Mouse (Mus musculus) left cerebral cortex, adult 8-10 months (tissue): Measurements from ENCODE around the gene Pus10. TPM values are rescaled to one million over a fixed set of nuclear protein-coding genes. Genes with fewer than 3 reads are reported as not detected.
"Not testable (repeated sequence)": the region's sequence is repeated elsewhere in the genome, so short reads cannot be mapped to it uniquely, and the experiment has no call there.

Experiments
- DNase-seq, 2 experiments: peaks; one replicate each; pipeline ENCODE4 v3.0.0; 2022; ENCODE audit warnings: low spot score in 2 of 2
- total RNA-seq, 4 experiments: library from RNA; stranded (reverse); gene quantifications; 2 replicates each; pipeline ENCODE4 v1.2.4; 2022

The Pus10 gene
- total RNA-seq, 4 experiments from 2014 or later: 12.2 to 18.0 (median 15.9) TPM

DNA sequence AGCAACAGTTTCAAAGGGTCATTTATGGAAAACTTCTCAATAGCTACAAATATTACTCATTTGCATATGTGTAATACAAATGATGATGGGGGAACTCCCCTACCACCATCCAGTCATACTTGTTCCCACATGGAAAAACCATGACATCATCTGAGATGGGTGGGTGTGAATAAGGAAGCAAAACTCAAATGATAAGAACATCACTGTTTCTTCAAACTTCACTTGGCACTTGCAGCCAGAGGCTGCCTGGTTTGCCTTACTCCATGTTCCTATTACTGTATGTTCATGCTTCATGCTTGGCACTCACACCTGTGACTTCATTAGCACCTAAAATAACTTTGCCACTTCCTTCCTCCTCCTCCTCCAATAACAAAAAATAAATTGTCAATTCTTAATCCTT is 88.9 kb downstream of the Pus10 start:
- no peak for DNase-seq

DNA sequence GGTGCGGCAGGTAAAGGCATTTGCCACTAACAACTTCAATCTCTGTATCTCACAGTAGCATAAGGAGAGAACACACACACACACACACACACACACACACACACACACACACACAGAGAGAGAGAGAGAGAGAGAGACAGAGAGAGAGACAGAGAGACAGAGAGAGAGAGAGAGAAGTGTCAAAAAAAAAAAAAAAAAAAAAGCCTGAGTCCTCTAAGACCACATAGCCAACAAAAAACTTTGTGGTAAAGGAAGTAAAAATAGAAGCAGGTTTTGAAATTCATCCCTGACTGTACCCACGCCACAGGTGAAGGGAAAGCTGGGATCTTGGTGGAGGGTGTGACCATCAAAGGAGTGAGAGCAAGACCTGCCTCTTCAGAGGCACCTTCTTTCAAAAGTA is 92.7 kb downstream of the Pus10 start:
- no peak for DNase-seq

DNA sequence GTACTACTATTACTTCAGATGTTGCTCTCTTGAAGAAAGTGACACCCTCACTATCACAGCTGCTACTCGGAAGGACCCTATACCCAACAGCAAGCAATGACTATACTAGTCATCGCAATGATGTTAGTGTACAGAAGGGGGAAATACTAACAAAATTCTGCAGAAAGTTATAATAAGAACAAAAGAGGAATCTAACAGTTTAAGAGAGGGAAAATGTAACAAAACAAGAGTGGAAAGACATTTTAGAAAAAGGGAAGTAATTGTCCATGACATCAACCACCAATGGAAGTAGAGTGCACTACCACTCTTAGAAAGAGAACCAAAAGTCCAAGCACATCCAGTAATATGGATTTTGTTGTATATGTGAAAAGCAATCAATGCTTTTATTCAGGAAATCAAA is 97.2 kb downstream of the Pus10 start:
- no peak for DNase-seq

DNA sequence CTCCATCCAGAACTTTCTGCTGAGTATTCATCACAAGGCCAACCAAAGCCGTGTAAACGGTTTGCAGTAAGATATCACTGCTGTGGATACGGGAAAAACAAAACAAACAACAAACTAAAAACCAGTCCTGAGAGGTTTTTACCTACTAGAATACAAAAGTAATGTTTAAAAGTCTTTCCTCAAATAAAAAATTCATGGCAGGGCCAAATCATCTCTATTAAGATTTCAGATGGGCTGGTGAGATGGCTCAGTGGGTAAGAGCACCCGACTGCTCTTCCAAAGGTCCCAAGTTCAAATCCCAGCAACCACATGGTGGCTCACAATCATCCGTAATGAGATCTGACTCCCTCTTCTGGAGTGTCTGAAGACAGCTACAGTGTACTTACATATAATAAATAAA is 101.9 kb downstream of the Pus10 start:
- not testable (repeated sequence) for DNase-seq

DNA sequence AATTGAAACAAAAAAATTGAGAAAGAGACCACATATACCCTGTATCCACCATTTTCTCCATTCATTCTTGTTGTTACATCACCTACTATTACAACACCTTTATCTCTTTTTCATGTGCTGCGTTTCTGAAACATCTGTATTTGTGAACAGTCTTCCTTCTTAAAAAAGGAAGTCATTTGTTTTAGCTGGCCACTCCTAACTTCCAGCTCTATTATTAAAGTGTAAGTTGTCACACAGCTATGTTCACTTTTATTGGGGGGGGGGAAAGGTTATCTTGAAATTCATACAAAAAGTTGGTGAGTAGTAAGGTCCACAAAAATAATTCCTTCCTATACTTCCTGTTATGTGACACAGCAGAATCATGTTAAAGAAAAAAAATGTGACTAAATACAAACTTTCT is 102.5 kb downstream of the Pus10 start:
- no peak for DNase-seq

DNA sequence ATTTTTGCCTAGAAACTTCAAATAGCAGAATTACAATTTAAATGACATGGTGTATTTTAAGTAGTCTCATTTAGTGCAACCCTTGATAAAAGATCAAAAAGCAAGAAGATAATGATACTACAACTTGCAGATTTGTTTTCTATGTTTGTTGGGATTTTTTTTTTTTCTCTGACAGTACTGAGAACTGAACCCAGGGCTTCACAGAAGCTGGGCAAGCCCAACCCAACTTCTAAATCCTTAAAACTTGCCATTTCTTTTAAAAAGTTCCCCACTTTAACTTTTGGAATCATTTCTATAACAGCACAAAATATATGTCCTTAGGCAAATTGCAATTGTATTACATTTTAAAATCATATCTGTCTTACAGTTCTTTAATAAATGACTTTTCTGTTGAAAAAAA is 103.6 kb downstream of the Pus10 start:
- no peak for DNase-seq

DNA sequence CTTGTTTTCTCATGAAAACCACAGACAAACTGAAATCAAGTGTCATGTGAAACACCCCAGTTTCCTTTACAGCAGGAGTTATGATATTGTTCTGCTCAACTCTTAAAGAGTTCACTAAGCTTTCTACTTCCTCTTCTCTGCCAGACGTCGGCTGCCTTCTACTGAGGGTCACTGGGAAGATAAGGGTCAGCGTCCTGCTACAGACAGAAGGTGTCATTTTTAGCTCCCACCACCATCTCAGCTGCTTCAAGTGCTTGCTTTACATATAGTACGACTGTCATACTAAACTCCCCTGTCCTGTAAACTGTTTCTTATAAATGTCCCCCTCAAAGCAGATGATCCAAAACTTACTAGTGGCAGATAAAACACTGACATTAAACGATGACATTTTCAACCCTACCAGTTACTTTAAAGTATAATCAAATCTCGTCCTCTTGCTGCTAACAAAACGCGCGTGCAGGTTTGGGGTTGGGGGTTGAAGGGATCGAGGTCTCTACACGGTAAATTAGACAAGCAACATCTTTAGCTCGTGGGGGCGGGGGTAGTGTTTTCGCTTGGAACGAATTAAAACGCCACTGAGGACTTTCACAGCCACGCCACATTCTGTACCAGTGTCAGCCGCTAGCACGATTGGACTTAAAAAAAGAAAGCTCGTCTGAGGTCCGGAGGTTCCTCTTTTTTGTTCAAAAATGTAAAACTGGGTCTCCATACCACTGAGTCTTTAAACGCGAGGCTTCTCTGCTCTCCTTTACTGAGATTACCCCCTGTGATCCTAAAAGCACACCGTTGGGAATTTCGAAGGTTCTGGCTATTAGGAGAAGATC is 104.4 kb downstream of the Pus10 start:
- DNase-seq: no peak

DNA sequence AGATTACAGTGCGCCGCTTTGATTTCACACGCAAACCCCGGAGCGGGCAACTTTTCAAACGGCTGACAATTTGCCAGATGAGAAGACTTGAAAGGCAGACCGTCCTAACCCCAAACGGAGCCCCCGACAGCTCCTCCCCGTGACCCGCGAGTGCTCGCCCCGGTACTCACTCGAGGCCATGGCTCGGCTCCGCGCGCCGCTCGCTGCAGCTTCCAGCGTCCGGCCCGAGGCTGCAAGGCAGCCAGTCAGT is 105.0 kb downstream of the Pus10 start:
- no peak for DNase-seq

DNA sequence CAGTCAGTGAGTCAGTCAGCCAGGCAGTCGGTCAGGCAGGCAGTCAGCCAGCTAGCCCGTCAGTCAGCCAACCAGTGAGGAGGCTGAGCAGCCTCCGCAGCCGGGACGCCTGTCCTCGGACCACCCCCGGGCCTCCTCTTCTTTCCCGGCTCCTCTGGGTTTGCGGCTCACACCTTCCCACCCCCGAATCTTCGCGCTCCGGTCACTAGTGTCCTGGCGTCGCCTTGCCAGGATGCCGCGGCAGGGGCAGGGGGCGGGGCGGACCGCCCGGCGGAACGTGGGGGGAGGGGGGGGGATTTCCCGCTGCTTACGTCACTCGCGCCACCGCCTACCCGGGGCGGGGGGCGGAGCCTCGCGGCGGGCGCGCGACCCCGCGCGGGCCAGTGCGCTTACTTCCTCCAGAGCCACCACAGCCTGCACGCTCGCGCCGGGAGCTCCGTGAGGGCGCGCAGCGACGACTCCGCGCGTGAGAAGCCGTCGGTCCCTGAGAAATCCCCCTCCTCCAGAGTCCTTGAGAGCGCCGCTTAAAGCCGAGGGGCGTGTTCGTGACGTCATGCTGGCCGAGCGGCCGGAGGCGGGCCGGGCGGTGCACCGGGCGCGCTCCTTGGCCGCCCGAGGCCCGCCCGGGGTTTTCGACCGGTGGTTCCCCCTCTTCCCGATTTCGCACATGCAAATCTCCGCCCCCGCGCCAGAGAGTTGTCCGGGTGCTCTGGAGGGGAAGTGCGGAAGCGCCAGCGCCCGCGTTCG is 105.5 kb downstream of the Pus10 start, which contains the start of gene Rel:
Gene Rel (minus strand): TSS at position 211 of the 747 bp plus-strand sequence.
- DNase-seq: peak; percentile 87 to 91

DNA sequence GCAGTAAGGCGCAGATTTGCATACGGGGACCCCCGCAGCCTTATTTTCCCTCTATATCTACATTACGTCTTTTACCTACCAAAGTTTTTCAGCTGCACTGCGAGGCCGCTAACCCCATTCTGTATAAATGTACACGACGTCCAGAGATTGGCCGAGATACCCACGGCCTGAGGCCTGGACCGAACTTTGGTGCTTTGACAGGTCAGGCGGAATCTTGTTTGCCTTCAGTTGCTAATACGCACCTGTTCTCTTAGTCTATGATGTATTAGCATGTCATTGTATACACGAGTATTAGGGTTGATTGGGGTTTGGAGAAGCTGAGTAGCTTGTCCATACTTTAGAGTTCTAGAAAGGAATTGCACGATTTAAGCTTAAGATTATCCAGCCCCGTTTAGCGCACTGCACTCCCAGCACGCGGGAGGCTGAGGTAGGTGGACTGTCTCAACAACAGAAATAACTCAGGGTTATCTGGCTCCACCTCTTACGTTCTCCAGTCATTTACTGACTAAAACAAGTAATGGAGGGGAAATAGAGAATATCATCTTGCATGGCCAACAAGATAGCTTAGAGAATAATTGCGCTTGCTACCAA is 106.1 kb downstream of the Pus10 start:
- DNase-seq: peak in 1 of 2 experiments; percentile 30

DNA sequence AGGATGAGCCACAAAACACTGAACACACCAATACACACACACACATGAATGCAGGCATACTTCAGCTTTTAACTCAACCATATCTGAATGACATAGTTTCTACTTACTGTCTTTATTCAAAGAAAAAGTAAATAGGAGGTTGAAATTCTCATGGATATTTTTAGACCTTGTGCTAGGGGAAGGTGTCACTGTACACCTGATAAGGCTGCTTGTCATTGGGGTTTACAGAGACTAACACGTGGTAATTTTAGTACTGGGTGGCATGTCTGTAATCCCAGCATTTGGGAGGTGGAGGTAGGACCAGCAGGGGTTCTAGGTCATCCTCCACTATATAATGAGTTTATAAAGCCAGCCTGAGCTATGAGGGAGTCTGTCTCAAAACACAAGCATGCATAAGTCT is 107.0 kb downstream of the Pus10 start:
- DNase-seq: no peak

DNA sequence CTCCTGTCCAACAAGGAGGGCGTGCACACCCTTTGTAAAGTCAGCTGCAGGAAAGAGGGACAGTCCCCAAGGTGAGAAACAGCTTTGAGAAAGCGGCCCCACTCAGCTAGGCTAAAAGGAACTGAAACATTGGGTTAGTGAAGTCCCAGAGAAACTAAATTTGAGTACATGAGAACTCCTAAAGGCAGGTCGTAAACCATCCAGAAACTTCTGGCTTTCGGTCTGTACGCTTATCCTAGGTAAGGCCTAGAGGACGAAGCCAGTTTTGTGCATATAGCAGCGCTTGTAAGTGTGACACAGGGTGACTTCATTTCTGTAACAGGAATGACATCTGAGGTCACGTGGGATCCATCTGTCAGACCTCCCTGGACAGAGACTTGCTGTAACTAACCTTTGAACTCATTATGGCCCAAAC is 113.3 kb downstream of the Pus10 start:
- no peak for DNase-seq

DNA sequence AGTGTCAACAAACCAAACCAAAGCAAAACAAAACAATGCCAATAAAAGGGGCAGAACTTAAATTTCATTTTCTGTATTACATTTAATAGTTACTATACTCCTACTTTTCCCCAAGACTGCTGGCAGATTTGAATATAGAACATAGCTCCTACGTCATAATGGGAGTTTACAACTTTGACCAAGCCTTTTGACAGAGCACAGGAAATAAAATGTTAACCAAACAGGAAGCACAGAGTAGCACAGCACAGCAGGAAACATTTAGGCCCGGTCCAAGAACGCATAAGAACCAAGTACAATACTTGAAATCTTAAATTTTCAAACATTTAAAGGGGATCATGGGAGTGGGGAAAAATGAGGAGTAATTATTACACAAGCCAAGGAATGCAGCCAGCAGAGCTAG is 116.6 kb downstream of the Pus10 start:
- DNase-seq: no peak

Other genes with a start within 250 kb of the Pus10 start
- 10 to 100 TPM; 29.9 to 42.2 (median 35.0) TPM for gene Ahsa2, start 167.6 kb upstream of the Pus10 start, total RNA-seq
- gene 1700093K21Rik, start 144.5 kb upstream of the Pus10 start, total RNA-seq: under 1 TPM in 1 of 4 experiments, not detected in 3; 0.55 TPM
- 10 to 100 TPM; 35.6 to 41.9 (median 37.1) TPM for gene 0610010F05Rik, start 32.0 kb upstream of the Pus10 start, total RNA-seq
- gene Pex13, start 285 bp downstream of the Pus10 start, total RNA-seq: 10 to 100 TPM; 18.2 to 29.2 (median 23.8) TPM
- 1 to 10 TPM; 2.9 to 3.7 (median 3.4) TPM for gene Rel, start 105.3 kb downstream of the Pus10 start, total RNA-seq
- gene Papolg, start 229.6 kb downstream of the Pus10 start, total RNA-seq: 10 to 100 TPM; 20.7 to 22.1 (median 21.6) TPM